Mouse (Mus musculus) MEL (cell line): ENCODE results near the gene Bach2.
A peak's percentile ranks its signal among the peaks of the same experiment; 100 is the strongest.

Experiments
- CTCF ChIP-seq, 3 experiments: IDR thresholded peaks in 2 of 3; conservative IDR thresholded peaks in 1 of 3; 2 replicates each; pipeline ENCODE4 v1.5.1; 2011 to 2012; ENCODE audit warnings: low read length in 3 of 3, low read depth in 2 of 3, mild to moderate bottlenecking in 2 of 3, improper control_type of control experiment in 1 of 3, inconsistent platforms in 1 of 3, mixed read lengths in 1 of 3, moderate library complexity in 1 of 3; ENCODE audit not compliant: control insufficient read depth in 1 of 3, insufficient read depth in 1 of 3, poor library complexity in 1 of 3, severe bottlenecking in 1 of 3
- EP300 ChIP-seq, 2 experiments: IDR thresholded peaks; 2 replicates each; pipeline ENCODE4 v1.6.1; 2011; ENCODE audit warnings: improper control_type of control experiment in 2 of 2, low read length in 2 of 2, low read depth in 1 of 2, mild to moderate bottlenecking in 1 of 2
- GATA1 ChIP-seq: IDR thresholded peaks from 2 replicates; pipeline ENCODE4 v1.6.1; 2011; ENCODE audit warnings: low read depth, low read length, improper control_type of control experiment
- MAFK ChIP-seq: IDR thresholded peaks from 2 replicates; pipeline ENCODE4 v1.6.1; 2011; ENCODE audit warnings: low read depth, mild to moderate bottlenecking, low read length, improper control_type of control experiment, borderline replicate concordance
- POLR2AphosphoS2 ChIP-seq: IDR thresholded peaks from 2 replicates; pipeline ENCODE4 v1.6.1; 2011; ENCODE audit warnings: low read length, improper control_type of control experiment
- TBP ChIP-seq: IDR thresholded peaks from 2 replicates; pipeline ENCODE4 v1.8.0; 2011; ENCODE audit warnings: low read depth, low read length, improper control_type of control experiment
- USF1 ChIP-seq: IDR thresholded peaks from 2 replicates; pipeline ENCODE4 v1.6.1; 2014; ENCODE audit warnings: low read depth, mild to moderate bottlenecking, inconsistent platforms, low read length, improper control_type of control experiment, moderate library complexity

GRCm38 (mm10) chr4:32247463-32248113 lies 9.0 kb downstream of the Bach2 start:
- TF ChIP-seq GATA1 = no peak
- no peak for TF ChIP-seq MAFK
- TF ChIP-seq USF1 = 0 out of 2 replicates have a peak, but pooled peaks have one; percentile 30
- TF ChIP-seq TBP = no peak
- no peak for TF ChIP-seq CTCF (IDR thresholded peaks at IDR 0.05 in 2 of 3, conservative IDR thresholded peaks at IDR 0.05 in 1 of 3; ENCODE audit: control insufficient read depth in 1 of 3, insufficient read depth in 1 of 3, low read depth in 2 of 3, low read length in 3 of 3, poor library complexity in 1 of 3, severe bottlenecking in 1 of 3)
- no peak for TF ChIP-seq POLR2AphosphoS2
- no peak for TF ChIP-seq EP300 (IDR thresholded peaks at IDR 0.05; ENCODE audit: low read depth in 1 of 2, low read length in 2 of 2)
